Mouse (Mus musculus): ENCODE measurements around the gene Rnf11.

DNA sequence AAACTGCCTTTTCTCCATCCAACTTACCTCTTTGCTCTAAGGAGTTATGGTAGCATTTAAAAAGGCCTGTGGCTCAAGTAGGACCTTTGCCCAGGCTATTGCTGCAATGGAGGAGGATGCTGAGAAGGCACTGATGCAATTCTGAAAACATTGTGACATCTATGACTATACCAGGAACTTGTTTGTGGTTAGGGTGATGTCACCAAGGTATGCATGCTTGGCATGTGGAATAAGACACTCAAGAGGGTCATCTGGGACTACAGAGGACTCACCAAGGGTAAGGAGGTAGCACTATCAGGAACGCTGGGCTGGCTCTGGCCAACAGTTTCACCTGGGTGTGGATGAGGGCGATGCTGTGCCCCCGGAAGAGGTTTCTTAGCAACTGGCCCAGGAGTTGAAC, at the start of gene Rnf11:
- TF ChIP-seq CTCF (IDR thresholded peaks at IDR 0.05; ENCODE audit: borderline replicate concordance, control insufficient read depth, extremely low read depth, insufficient read depth, low read length, poor library complexity) (no peak), POLR2A (IDR thresholded peaks at IDR 0.05; ENCODE audit: control insufficient read depth, extremely low read depth, insufficient read depth, low read length, poor library complexity) (no peak)

All from thymus, adult 2 months (tissue).